Mouse (Mus musculus): ENCODE measurements around the gene Cox19.

- no peak for TF ChIP-seq EP300 (IDR thresholded peaks at IDR 0.05)
- no peak for TF ChIP-seq CTCF (IDR thresholded peaks at IDR 0.05)
Observed at GRCm38 (mm10) chr5:139364911-139365571, 13.8 kb upstream of the Cox19 start.
